Mouse (Mus musculus) bone marrow, adult 2 months (tissue): Measurements from ENCODE around the gene Asap3. TPM values are rescaled to one million over a fixed set of nuclear protein-coding genes. Genes with fewer than 3 reads are reported as not detected.

Source experiments
- H3K27ac ChIP-seq: fragments of 200-500 bp; 2 replicates; pipeline ENCODE4 v1.5.1; 2012; ENCODE audit warnings: low read depth, mild to moderate bottlenecking, control low read depth, inconsistent platforms, low read length; ENCODE audit not compliant: control insufficient read depth, poor library complexity, insufficient read depth
- H3K4me1 ChIP-seq: fragments of 200-500 bp; 2 replicates; pipeline ENCODE4 v1.6.1; 2011; ENCODE audit warnings: low read length; ENCODE audit not compliant: control insufficient read depth, insufficient read depth
- H3K4me3 ChIP-seq: fragments of 200-500 bp; replicated peaks from 2 replicates; pipeline ENCODE3; 2011; ENCODE audit warnings: mild to moderate bottlenecking, low read depth, low read length, control low read depth; ENCODE audit not compliant: control insufficient read depth
- CTCF ChIP-seq: fragments of 200-500 bp; IDR thresholded peaks from 2 replicates; pipeline ENCODE4 v1.5.1; 2011; ENCODE audit warnings: low read length, control low read depth; ENCODE audit not compliant: control insufficient read depth, insufficient read depth
- POLR2A ChIP-seq: fragments of 200-500 bp; IDR thresholded peaks from 2 replicates; pipeline ENCODE4 v1.6.1; 2011; ENCODE audit warnings: low read depth, mild to moderate bottlenecking, control low read depth, low read length, borderline replicate concordance; ENCODE audit not compliant: control insufficient read depth
- WGBS: fragments of 180-500 bp; shearing (Covaris S2); methylation state at CpG from one replicate; pipeline ENCODE4 v1.1.7; 2018; 5-methylcytosine and 5-hydroxymethylcytosine counted together
- polyA plus RNA-seq: library from polyadenylated mRNA; stranded (reverse); fragments of >200 nt; gene quantifications from 2 replicates; pipeline ENCODE4 v1.2.4, GENCODE M21; 2011; ENCODE audit warnings: low replicate concordance; ENCODE audit not compliant: missing spikeins, insufficient read depth, insufficient read length

Gene Asap3
- polyA plus RNA-seq, 1 experiment = 0.60 TPM

GRCm38 (mm10) chr4:136247729-136248463, 41.7 kb downstream of the Asap3 start, which contains the start of gene Tcea3:
Gene Tcea3, plus strand, starts transcription at chr4:136247729.
- H3K4me1 ChIP-seq = no peaks in the 10 kb centered on the region
- H3K4me3 ChIP-seq = no peak within 1 kb of the TSS
- no peak for TF ChIP-seq CTCF
- no peak within 1 kb of the TSS for H3K27ac ChIP-seq
- WGBS = 2% methylated on average over 46 of the region's 46 CpGs

DNA sequence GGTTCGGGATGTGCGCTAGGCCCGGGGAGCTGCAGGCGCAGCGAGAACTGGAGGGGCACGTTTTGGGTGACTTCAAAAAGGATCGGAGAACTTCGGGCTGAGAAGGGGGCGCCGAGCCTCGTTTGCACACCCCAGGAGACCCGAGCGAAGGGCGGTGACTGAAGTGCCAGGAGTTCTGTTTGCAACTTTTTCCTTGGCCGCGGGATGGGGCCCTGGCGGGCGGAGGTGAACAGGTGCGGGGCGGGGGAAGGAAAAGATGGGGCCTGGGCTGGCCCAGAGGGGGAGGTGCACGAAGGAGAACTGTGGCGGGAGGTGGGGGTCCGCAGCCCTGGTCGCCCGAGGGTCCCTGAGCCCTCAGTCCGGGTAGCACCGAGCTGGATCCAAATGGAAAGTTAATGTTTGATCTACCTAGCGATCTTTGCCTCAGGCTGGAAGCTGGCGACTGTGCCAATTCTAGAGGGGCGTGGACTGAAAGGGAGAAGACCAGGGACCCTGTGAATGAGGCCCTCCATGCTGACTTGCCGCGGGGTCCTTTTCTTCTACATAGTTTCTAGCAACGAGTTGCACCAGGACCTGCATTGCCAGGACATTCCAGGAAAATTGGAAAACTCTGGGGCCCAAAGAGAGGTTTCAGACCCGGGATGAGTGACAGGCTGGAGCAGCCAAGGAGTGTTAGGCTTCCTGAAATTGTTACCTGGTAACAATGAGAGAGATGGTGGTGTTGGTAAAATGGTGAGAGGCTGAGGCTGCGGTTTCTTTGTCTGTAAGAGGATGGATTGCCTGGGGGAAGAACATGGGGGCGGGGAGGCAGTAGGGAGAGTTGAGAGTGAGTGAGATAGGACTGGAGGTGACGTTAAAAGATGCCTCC, 42.5 kb downstream of the Asap3 start:
- no peaks in the 10 kb centered on the region for H3K4me1 ChIP-seq
- TF ChIP-seq POLR2A (no peak), CTCF (no peak)
- H3K4me3 ChIP-seq = no peak overlapping the region
- no peak overlapping the region for H3K27ac ChIP-seq
- 4% methylated on average over 37 of the region's 37 CpGs for WGBS

DNA sequence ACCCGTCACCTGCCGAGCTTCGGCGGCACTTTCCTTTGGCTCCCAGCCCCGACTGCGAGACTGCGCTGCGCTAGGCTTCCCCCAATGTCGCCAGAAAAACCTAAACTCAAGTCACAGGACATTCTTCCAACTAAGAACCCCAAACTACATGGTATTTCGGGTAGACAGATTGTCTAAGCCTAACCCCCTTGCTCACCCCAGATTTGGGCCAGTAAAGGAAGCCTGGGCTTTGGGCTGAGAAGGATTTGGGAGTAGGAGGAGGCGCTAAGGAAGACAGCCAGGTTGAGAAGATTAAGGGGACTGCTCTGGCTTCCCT, 43.1 kb downstream of the Asap3 start:
- Histone ChIP-seq H3K4me1 (no peaks in the 10 kb centered on the region), H3K27ac (no peak overlapping the region), H3K4me3 (no peak overlapping the region)
- no peak for TF ChIP-seq CTCF
- no peak for TF ChIP-seq POLR2A
- 18% methylated on average over 11 of the region's 11 CpGs for WGBS

- no peak overlapping the region for H3K4me3 ChIP-seq
- no peak overlapping the region for H3K27ac ChIP-seq
- no peak for TF ChIP-seq CTCF
- no peaks in the 10 kb centered on the region for H3K4me1 ChIP-seq
- WGBS = 46% methylated on average over 9 of the region's 9 CpGs
Measured at GRCm38 (mm10) chr4:136249780-136250179, 43.6 kb downstream of the Asap3 start.

DNA sequence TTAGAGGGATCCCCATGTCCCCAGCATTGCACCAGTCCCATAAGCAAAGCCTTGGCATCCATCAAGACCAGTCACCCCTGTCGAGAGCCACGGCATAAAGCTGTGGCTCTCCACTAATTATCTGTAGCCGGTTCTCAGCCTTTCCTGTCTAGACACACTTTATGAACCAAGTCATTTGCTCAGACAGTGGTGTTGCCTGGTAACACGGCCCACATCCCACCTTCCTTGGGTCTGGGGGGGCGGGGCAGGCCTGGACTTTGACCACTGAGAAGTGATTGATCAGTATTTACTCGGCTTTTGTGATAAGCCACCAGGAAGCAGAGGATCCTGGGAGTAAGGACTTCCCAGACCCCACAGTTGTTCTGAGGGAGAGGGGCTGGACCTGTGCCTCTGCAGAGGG, 49.8 kb downstream of the Asap3 start:
- H3K4me3 ChIP-seq = no peak overlapping the region
- TF ChIP-seq POLR2A (no peak), CTCF (no peak)
- 44% methylated on average over 6 of the region's 6 CpGs for WGBS
- no peak overlapping the region for H3K27ac ChIP-seq
- no peaks in the 10 kb centered on the region for H3K4me1 ChIP-seq

- Histone ChIP-seq H3K4me3 (no peak overlapping the region), H3K27ac (no peak overlapping the region), H3K4me1 (no peaks in the 10 kb centered on the region)
- WGBS = 46% methylated on average over 10 of the region's 10 CpGs
- TF ChIP-seq POLR2A (no peak), CTCF (no peak)
Measured at GRCm38 (mm10) chr4:136256696-136257095, 50.5 kb downstream of the Asap3 start.

- TF ChIP-seq CTCF (no peak), POLR2A (no peak)
- 65% methylated on average over 3 of the region's 3 CpGs for WGBS
Measured at GRCm38 (mm10) chr4:136259916-136260315, 53.8 kb downstream of the Asap3 start.

DNA sequence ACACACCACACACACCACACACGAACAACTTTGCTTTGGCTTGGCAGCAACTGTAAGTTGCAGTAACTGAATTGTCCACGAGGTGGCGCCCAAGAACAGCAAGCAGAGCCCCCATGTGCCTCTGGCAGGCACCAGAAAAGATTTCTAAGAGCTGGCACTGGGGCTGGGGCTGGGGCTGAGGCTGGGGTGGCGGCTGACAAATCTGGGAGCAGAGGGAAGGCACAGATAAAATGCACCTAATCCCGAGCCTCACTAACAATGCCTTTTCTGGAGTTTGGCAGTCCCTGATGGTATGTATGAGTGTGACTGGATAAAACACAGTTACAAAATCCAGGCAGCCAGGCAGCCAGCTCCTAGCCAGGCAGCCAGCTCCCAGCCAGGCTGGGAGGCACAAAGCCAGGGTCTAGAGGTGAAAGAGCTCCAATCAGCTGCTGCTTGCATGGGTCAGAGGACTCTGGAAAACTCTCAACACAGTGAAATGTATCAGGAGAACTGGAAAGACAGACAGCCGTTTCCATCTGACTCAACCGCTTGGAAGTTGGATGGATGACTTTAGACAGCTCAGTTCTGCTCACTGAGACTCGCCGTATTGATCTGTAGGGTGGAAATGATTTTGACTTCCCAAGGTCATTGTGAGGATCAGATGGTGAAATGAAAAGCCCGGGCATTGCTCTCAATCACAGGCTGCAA, 54.5 kb downstream of the Asap3 start:
- Histone ChIP-seq H3K27ac (no peak overlapping the region), H3K4me1 (no peaks in the 10 kb centered on the region; the same call in 1 of the 2 replicates), H3K4me3 (no peak overlapping the region)
- WGBS = 43% methylated on average over 10 of the region's 10 CpGs
- TF ChIP-seq CTCF (peak; percentile 88), POLR2A (no peak)

More at GRCm38 (mm10) chr4:136259916-136260315, 53.8 kb downstream of the Asap3 start:
- H3K4me1 ChIP-seq = no peaks in the 10 kb centered on the region; the same call in 1 of the 2 replicates
- no peak overlapping the region for H3K27ac ChIP-seq
- no peak overlapping the region for H3K4me3 ChIP-seq
